Mouse (Mus musculus): ENCODE measurements at regions not wholly inside any gene's neighbourhood (a gene's known extent, or its start where the extent isn't known, plus 50 kb on each side); places are given as distances from the start of the nearest gene placed in this dataset.

DNA sequence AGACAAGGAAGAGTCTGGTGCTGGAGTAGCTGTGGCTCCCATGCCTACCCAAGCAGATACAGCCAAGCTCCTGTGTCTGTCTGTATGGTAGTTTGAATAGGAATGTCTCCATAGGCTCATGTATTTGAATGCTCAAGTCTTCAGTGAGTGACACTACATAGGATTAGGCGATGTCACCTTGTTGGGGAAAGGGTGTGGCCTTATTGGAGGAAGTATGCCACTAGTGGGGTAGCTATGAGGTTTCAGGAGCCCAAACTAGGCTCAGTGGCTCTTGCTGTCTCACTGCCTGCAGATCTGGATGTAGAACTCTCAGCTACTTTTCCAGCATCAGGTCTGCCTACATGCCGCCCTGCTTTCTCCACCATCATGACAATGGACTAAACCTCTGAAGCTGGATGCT is 62.3 kb upstream of the Arhgap28 start:
- TF ChIP-seq CTCF (IDR thresholded peaks at IDR 0.05; ENCODE audit: borderline replicate concordance, insufficient read depth, low read depth, low read length) (no peak), POLR2A (IDR thresholded peaks at IDR 0.05; ENCODE audit: borderline replicate concordance, insufficient read depth, low read length) (no peak)

Measured in cerebellum, adult 2 months (tissue).